Mouse (Mus musculus): ENCODE measurements around the gene Gm13697.

Gene Gm13697

DNA sequence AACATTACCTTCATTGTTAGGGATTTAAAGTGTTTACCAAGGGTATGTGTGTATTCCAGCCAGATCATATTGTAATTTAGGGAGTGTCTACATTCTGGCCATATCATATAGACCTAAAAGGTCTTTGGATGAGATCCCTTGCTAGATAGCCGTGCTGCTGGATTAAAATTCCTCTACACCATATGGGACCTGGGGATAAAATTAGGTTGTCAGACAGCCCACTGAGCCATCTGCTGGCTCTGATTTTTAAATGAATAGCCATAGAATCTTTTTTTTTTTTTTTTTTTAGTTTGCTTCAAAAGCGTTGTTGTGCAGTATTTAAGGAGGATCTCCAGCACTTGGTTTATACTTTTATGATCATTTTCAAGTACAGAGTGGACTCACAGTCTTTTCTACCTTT, 48.0 kb downstream of the Gm13697 start:
- no peak for DNase-seq (ENCODE audit: inconsistent ontology term)

GRCm38 (mm10) chr2:84035997-84036396, 51.5 kb downstream of the Gm13697 start:
- no peak for DNase-seq (ENCODE audit: inconsistent ontology term)
